Mouse (Mus musculus): ENCODE data around the gene Proser3. TPM values are rescaled to one million over a fixed set of nuclear protein-coding genes. Genes with fewer than 3 reads are reported as not detected.

The Proser3 gene
- polyA plus RNA-seq, 1 experiment from 2014 or later, result 5.2 TPM

DNA sequence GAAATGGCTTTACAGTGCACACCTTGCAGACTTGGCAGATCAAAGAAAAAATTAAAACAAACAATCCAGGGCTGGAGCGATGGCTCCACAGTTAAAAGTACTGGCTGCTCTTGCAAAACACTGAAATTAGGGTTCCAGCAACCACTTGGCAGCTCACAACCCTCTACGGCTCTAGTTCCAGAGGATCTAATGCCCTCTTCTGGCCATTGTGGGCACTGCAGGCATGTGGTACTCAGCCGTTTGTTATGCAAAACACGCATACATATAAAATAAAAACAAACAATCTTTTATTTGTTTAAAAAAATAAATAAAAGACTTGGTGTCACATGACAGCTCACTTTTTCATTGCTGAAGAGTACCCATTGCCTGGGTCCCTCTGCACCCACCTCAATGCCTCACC lies 59.3 kb downstream of the Proser3 start:
- peak; percentile 74 for DNase-seq (ENCODE audit: low spot score)

- no peak for DNase-seq (ENCODE audit: low spot score)
Measured at GRCm38 (mm10) chr7:30490957-30491307, 61.2 kb downstream of the Proser3 start.

DNA sequence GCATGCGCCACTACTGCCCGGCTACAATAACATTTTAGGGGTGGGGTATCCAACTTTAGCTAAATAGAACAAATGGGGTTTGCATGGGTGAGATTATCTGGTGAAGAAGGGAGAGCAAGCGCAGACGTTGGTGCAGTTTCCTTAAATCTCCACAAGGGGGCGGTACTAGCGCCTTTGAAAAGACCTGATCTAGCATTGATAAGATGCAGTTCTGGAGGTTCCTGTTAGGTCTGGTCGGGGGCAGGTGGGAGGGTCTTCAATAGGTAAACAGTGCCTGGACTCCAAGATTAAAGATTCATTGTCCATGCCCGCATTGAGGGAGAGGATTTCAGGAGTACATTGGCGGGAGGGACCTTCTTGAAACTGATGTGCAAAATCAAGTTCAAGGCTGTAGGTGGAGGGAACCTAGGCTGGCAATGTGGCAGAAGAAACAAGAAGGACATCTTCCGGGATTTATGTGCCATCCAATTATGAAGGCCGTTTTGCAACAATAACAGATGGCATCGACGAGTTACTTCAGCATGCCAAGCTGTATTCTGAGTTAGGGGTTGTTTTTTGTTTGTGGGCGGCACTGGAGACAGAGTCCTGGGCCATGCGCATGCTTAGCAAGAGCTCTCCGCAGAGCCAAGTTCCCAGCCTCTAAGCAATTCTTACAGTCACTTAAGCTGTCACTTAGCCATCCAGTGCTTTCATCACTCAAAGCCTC lies 61.7 kb downstream of the Proser3 start:
- DNase-seq (ENCODE audit: low spot score), result peak; percentile 51

Small RNA genes within 50 kb of the gene (microRNA-seq; reads per million reads assigned to microRNA genes)
- gene Gm38670 (ENCODE audit: borderline number of aligned reads) (3.3 reads per million), gene Mir3569 (ENCODE audit: borderline number of aligned reads) (1.2 reads per million)

Other genes starting within 250 kb of the Proser3 start
- gene Alkbh6, start 243.6 kb downstream of the Proser3 start, polyA plus RNA-seq (2015; fragmentation: Nextera tagmentation; extraction: Ambion mirVana), result 71.3 and 71.8 TPM in 2 replicates
- gene Syne4, start 237.5 kb downstream of the Proser3 start, polyA plus RNA-seq (2015; fragmentation: Nextera tagmentation; extraction: Ambion mirVana), result 7.6 and 9.5 TPM in 2 replicates
- 0.68 and 2.0 TPM in 2 replicates for gene E130208F15Rik, start 230.6 kb downstream of the Proser3 start, polyA plus RNA-seq (2015; fragmentation: Nextera tagmentation; extraction: Ambion mirVana)
- 19.0 and 22.7 TPM in 2 replicates for gene Sdhaf1, start 228.4 kb downstream of the Proser3 start, polyA plus RNA-seq (2015; fragmentation: Nextera tagmentation; extraction: Ambion mirVana)
- 0.14 and 0.18 TPM in 2 replicates for gene Lrfn3, start 189.5 kb downstream of the Proser3 start, polyA plus RNA-seq (2015; fragmentation: Nextera tagmentation; extraction: Ambion mirVana)
- 112 and 116 TPM in 2 replicates for gene Tyrobp, start 138.5 kb downstream of the Proser3 start, polyA plus RNA-seq (2015; fragmentation: Nextera tagmentation; extraction: Ambion mirVana)
- gene Hcst, start 132.4 kb downstream of the Proser3 start, polyA plus RNA-seq (2015; fragmentation: Nextera tagmentation; extraction: Ambion mirVana), result 110 and 139 TPM in 2 replicates
- 20.2 and 20.3 TPM in 2 replicates for gene Nfkbid, start 130.6 kb downstream of the Proser3 start, polyA plus RNA-seq (2015; fragmentation: Nextera tagmentation; extraction: Ambion mirVana)
- gene Aplp1, start 106.8 kb downstream of the Proser3 start, polyA plus RNA-seq (2015; fragmentation: Nextera tagmentation; extraction: Ambion mirVana), result 1.3 and 2.8 TPM in 2 replicates
- gene Kirrel2, start 94.6 kb downstream of the Proser3 start, polyA plus RNA-seq (2015; fragmentation: Nextera tagmentation; extraction: Ambion mirVana), result 0.10 and 0.17 TPM in 2 replicates
- 0.29 and 0.46 TPM in 2 replicates for gene Nphs1, start 94.0 kb downstream of the Proser3 start, polyA plus RNA-seq (2015; fragmentation: Nextera tagmentation; extraction: Ambion mirVana)
- gene Prodh2, start 58.7 kb downstream of the Proser3 start, polyA plus RNA-seq (2015; fragmentation: Nextera tagmentation; extraction: Ambion mirVana), result not detected in 2 replicates
- 3.6 and 4.6 TPM in 2 replicates for gene Arhgap33, start 17.2 kb downstream of the Proser3 start, polyA plus RNA-seq (2015; fragmentation: Nextera tagmentation; extraction: Ambion mirVana)
- gene Hspb6, start 121 bp downstream of the Proser3 start, polyA plus RNA-seq (2015; fragmentation: Nextera tagmentation; extraction: Ambion mirVana), result 6.9 and 7.5 TPM in 2 replicates
- 91.1 and 96.6 TPM in 2 replicates for gene Lin37, start 7.5 kb upstream of the Proser3 start, polyA plus RNA-seq (2015; fragmentation: Nextera tagmentation; extraction: Ambion mirVana)
- 101 and 112 TPM in 2 replicates for gene U2af1l4, start 11.0 kb upstream of the Proser3 start, polyA plus RNA-seq (2015; fragmentation: Nextera tagmentation; extraction: Ambion mirVana)
- 8.4 and 9.8 TPM in 2 replicates for gene Gm49396, start 11.0 kb upstream of the Proser3 start, polyA plus RNA-seq (2015; fragmentation: Nextera tagmentation; extraction: Ambion mirVana)
- gene Psenen, start 11.3 kb upstream of the Proser3 start, polyA plus RNA-seq (2015; fragmentation: Nextera tagmentation; extraction: Ambion mirVana), result 203 and 204 TPM in 2 replicates
- 4.0 and 7.8 TPM in 2 replicates for gene Igflr1, start 13.1 kb upstream of the Proser3 start, polyA plus RNA-seq (2015; fragmentation: Nextera tagmentation; extraction: Ambion mirVana)
- 7.2 and 9.3 TPM in 2 replicates for gene Kmt2b, start 36.4 kb upstream of the Proser3 start, polyA plus RNA-seq (2015; fragmentation: Nextera tagmentation; extraction: Ambion mirVana)
- 0.31 and 0.32 TPM in 2 replicates for gene Zbtb32, start 46.6 kb upstream of the Proser3 start, polyA plus RNA-seq (2015; fragmentation: Nextera tagmentation; extraction: Ambion mirVana)
- gene Upk1a, start 60.5 kb upstream of the Proser3 start, polyA plus RNA-seq (2015; fragmentation: Nextera tagmentation; extraction: Ambion mirVana), result 0.75 and 0.90 TPM in 2 replicates
- 989 and 1,078 TPM in 2 replicates for gene Cox6b1, start 73.9 kb upstream of the Proser3 start, polyA plus RNA-seq (2015; fragmentation: Nextera tagmentation; extraction: Ambion mirVana)
- gene Etv2, start 83.6 kb upstream of the Proser3 start, polyA plus RNA-seq (2015; fragmentation: Nextera tagmentation; extraction: Ambion mirVana), result not detected in 2 replicates
- 151 and 153 TPM in 2 replicates for gene Rbm42, start 98.0 kb upstream of the Proser3 start, polyA plus RNA-seq (2015; fragmentation: Nextera tagmentation; extraction: Ambion mirVana)
- gene Haus5, start 112.7 kb upstream of the Proser3 start, polyA plus RNA-seq (2015; fragmentation: Nextera tagmentation; extraction: Ambion mirVana), result 50.2 and 51.0 TPM in 2 replicates
- not detected in 2 replicates for gene Pmis2, start 119.3 kb upstream of the Proser3 start, polyA plus RNA-seq (2015; fragmentation: Nextera tagmentation; extraction: Ambion mirVana)
- 0.81 and 1.2 TPM in 2 replicates for gene 2200002J24Rik, start 146.6 kb upstream of the Proser3 start, polyA plus RNA-seq (2015; fragmentation: Nextera tagmentation; extraction: Ambion mirVana)
- gene Atp4a, start 159.9 kb upstream of the Proser3 start, polyA plus RNA-seq (2015; fragmentation: Nextera tagmentation; extraction: Ambion mirVana), result 1.4 and 1.5 TPM in 2 replicates
- gene Tmem147, start 177.2 kb upstream of the Proser3 start, polyA plus RNA-seq (2015; fragmentation: Nextera tagmentation; extraction: Ambion mirVana), result 173 and 184 TPM in 2 replicates
- 0.43 TPM in 1 of 2 replicates, not detected in the other for gene Gapdhs, start 191.4 kb upstream of the Proser3 start, polyA plus RNA-seq (2015; fragmentation: Nextera tagmentation; extraction: Ambion mirVana)
- 2.0 and 4.1 TPM in 2 replicates for gene Sbsn, start 199.2 kb upstream of the Proser3 start, polyA plus RNA-seq (2015; fragmentation: Nextera tagmentation; extraction: Ambion mirVana)
- 10.7 and 12.7 TPM in 2 replicates for gene Dmkn, start 211.5 kb upstream of the Proser3 start, polyA plus RNA-seq (2015; fragmentation: Nextera tagmentation; extraction: Ambion mirVana)
- gene Krtdap, start 235.6 kb upstream of the Proser3 start, polyA plus RNA-seq (2015; fragmentation: Nextera tagmentation; extraction: Ambion mirVana), result 36.0 and 39.0 TPM in 2 replicates